Mouse (Mus musculus): ENCODE measurements around the gene Vps13a.

- TF ChIP-seq CHD2 (IDR thresholded peaks at IDR 0.05; ENCODE audit: low read depth, low read length) (no peak), HCFC1 (IDR thresholded peaks at IDR 0.05; ENCODE audit: borderline replicate concordance, insufficient read depth, low read length) (no peak), ZNF384 (IDR thresholded peaks at IDR 0.05; ENCODE audit: low read depth, low read length) (no peak), MAFK (IDR thresholded peaks at IDR 0.05; ENCODE audit: insufficient read depth, low read depth, low read length) (no peak)
Measured at GRCm38 (mm10) chr19:16684922-16685321, 95.8 kb downstream of the Vps13a start.

All from ES-E14 (cell line).